Mouse (Mus musculus) v-Abl transformed pro-B cells (cell line): ENCODE measurements around the gene Rbpj.
"Not testable (repeated sequence)": the region's sequence is repeated elsewhere in the genome, so short reads cannot be mapped to it uniquely, and the experiment has no call there.

Experiments
- in situ Hi-C, 2 experiments: fragments of 400-800 bp; cut with MboI; formaldehyde crosslinking; loops; one replicate each; pipeline ENCODE4 v1.15.1; 2025; ENCODE audit not compliant: unreplicated experiment in 2 of 2

Rbpj gene

DNA sequence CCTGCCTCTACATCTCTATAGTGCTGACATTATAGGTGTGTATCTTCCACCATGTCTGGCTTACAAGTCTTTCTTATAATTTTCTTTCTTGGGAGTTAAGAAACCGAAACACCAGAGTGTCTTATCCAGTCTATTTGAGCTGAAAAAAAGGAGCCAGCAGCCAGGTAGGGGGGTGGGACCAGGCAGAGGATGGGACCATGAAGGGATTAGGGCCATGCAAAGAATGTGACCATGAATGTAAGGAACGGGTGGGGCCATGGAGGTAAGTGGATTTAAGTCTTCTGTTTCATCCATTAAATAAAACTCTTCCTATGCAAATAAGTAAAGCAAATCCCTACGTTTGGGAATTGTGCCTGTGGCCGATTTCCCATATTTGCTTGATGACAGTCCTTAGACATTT lies 78.0 kb downstream of the Rbpj start:
- in situ Hi-C loops, result no loop called here

DNA sequence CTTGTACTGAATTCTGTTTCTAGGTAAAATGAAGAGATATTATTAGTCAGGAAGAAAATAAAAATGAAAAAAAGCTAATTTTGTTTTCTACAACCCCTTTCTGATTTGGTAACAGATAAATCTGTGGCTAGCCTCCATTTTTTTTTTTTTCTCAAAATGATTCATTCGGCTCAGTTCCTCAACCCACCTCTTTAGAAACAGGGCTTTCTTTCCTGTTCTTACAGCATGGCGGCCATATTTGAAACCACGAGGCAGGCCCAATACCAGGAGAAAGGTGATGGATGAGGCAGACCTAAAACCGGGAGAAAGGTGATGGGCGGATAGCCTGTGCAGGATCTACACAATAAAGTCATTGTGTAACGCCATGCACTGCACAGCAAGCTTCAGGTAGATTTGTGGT lies 80.5 kb downstream of the Rbpj start:
- in situ Hi-C loops, result no loop called here

DNA sequence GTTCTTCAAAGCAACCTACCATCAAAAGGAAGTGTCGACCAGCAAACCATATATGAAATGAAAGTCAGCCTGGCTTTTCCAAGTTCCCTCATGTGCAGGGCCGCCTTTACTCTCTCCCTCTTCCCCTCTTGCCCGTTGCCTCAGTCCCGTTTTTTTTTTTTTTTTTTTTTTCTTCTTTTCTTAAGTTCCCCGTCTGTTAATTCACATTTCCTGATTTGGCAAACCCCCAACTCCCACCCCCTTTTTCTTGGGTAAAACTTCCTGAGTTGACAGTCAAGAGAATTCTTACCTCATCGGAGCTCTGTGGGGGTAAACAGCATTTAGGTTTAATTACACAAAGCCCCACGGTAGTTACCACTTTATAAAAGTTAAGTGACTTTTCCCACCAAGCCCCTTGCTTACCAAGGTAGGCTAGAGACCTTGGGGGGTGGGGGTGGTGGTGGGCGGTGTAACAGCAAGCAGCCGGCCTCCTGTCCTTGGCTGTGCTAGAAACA lies 81.1 kb downstream of the Rbpj start:
- in situ Hi-C loops, result no loop called here

DNA sequence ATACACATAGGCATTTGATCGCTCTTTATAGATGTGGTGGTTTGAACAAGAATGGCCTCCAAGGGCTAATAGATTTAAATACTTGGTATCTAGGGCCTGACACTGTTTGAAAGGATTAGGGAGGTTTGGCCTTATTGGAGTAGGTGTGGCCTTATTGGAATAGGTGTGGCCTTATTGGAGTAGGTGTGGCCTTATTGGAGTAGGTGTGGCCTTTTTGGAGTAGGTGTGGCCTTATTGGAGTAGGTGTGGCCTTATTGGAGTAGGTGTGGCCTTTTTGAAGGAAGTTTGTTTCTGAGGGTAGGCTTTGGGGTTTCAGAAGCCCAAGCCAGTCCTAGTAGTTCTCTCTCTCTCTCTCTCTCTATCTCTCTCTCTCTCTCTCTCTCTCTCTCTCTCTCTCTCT lies 84.4 kb downstream of the Rbpj start:
- in situ Hi-C loops, result not testable (repeated sequence)

DNA sequence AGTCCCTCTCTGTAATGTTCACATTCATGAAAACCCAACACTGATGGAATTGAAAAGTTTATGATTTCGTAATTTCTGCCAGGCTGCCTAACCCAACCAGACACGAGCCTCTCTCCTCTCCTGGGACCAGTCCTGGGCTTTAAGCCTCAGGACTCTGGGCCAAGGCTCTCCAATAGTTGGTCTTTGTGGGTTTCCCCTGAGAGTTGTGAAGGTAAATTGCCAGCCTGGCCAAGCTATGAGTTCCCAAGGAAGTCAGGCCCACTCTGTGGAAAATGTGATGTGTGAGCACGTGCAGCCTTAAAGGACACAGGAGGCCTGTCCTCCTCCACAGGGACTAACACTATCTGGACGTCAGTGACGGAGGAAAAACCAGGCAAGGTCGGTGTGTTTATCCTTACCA lies 85.4 kb downstream of the Rbpj start:
- in situ Hi-C loops, result no loop called here

DNA sequence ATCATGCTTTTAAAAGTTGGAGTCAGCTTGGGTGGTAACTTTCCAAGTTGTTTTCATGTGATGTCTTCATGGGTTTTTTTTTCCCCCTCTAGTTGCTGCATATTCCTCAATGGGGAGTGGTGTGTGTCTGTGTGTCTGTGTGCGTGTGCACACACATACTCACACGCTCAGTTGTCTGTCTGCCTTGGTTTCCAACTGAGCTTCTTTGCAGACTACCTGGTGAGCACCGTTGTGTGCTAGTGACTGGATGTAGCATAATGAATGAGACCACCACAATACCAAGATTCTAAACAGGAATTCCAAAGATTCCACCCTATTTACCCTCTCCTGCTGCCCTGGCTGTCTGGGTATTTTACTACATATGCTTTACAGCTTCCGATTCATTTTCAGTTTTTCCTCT lies 86.0 kb downstream of the Rbpj start:
- in situ Hi-C loops, result no loop called here

DNA sequence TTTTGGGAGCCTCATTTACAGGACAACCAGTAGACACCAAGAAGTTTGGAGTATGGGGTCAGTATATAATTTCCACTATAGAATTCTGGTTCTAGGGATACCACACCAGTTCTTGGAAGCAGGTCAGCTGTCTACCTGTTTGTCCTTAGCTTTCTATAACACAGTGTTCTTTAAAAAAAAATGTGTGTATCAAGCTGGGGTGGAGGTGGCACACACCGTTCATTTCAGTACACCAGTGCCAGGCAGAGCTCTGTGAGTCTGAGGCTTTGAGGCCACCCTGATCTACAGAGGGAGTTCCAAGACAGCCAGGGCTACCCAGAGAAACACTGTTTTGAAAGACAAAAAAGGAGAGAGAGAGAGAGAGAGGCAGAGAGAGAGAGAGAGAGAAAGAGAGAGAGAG lies 87.3 kb downstream of the Rbpj start:
- in situ Hi-C loops, result no loop called here

DNA sequence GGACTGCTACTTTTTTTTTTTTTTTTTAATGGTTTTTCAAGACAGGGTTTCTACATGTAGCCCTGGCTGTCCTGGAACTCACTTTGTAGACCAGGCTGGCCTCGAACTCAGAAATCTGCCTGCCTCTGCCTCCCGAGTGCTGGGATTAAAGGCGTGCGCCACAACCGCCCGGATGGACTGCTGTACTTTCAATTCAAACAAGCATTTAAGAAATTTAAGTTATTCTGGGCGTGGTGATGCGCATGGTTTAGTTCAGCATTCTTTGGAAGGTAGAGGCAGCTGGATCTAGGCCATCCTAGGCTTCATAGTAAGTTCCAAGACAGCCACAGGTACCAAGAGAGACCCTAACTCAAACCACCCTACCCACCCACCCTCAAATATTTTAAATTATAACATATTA lies 88.2 kb downstream of the Rbpj start:
- in situ Hi-C loops, result no loop called here

DNA sequence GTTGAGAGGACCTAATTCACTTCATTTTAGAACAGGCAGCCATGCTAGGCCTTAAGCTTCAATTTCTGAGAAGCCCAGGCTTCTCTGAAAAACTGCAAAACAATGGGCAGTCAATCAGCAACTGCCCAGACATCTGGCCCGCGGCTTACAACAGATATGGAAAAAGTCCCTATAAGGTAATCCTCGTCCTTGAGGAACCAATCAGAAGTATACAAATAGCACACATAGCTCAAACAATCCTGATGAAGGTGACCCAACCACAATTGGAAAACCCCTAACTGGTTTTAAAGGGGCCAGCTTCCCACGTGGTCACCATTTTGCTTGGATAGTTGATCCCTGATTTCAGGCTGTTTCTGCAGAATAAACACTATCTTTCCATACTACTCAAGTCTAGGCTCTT lies 89.0 kb downstream of the Rbpj start:
- in situ Hi-C loops, result no loop called here

DNA sequence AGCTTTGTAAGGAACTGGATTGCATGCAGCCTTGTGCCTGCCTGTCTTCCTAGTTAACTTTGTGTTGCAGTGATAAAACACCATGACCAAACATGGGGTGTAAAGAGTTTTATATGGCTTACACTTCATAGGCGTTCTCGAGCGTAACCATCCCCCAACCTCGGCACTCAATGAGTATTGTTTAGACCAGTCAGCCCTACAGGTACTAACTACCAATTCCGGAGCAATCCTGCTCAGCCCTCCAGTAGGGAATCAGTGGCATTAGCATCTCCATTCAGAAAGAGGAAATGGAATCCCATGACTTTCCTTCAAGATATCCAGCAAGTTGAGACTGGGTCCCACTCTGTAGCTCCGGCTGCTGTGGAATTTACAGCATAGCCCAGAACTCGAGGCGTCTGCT lies 89.5 kb downstream of the Rbpj start:
- in situ Hi-C loops, result no loop called here

DNA sequence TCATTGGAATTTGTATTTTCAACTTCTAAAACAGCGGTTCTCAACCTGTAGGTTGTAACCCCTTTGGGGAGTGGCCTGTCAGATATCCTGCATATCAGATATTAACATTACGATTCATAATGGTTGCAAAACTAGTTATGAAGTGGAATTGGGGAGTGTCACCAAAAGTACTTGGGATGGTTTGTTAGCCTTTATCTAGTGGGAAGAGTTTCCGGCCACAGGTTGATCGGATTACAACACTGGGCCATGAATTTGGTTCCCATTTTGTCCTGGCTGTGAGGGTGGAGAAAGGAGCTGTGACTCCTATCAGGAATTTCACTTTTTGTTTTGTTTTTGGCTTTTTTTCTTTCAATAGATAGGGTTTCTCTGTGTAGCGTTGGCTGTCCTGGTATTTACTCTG lies 90.0 kb downstream of the Rbpj start:
- in situ Hi-C loops, result no loop called here

DNA sequence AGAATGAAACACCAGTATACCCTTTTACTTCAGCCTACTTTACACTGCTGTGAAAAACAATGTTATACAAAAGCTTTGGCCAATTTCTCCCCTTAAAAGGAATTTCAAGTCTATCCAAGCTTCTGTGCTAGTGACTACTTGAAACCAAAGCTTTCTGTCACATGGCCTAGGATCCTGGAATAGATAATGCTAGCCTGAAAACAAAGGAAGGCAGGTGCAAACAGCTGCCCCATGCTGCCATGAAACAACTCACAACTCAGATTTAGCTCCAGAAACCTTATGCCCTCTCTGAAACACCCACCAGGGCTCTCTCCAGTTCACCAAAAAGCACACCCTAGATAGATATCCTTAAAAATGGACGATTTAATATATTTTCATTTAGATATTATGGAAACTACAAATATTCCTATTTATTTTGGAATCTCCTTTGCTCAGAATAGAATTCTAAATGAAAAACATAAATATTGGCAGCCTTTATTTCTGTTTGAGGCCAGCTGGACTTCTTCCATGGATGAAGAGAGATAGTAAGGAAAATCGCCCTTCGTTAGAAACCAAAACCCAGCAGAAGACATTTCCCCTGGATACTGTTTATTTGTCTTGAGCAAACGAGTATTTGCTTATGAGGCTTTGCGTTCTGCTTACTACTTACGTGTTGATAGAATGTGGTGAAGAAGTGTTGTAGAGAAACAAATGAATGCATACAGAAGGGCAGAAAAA lies 91.8 kb downstream of the Rbpj start:
- in situ Hi-C loops, result no loop called here

DNA sequence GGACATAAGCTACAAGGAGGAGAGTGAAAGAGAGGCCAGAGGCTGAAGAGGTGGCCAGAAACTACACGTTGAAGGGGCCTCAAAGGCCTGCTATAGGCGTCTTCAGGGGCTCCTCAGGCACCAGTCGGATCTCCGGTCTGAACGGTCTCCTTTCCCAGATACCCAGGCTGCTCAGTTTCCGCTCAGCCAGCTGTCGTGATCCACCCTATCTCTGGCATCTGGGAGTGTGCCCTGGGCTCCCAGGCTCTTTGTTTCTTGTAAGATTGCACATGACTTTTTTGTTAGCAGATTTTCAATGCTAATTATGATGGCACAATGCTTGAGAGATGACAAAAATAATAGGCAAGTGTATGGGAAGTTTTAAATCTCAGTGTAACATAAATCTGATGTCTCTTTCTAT lies 95.2 kb downstream of the Rbpj start:
- in situ Hi-C loops, result no loop called here

DNA sequence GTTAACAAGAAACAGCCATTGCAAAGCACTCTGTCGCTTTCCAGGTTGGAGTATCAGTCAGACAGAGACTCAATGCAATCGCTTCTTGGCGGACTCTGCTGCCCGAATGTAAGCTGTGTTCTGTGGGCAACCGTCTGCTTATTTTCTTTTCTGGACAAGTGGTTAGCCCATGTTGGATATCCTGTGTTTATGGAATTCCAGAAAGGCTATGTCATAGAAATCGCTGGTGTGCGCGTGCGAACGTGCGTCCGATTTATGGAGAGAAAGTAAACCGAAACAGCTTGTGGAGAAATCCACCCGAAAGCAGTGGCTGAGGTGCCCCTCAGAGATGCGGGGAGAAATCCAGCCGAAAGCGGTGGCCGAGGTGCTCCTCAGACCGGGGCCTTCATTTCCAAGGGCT lies 98.4 kb downstream of the Rbpj start:
- in situ Hi-C loops, result no loop called here

DNA sequence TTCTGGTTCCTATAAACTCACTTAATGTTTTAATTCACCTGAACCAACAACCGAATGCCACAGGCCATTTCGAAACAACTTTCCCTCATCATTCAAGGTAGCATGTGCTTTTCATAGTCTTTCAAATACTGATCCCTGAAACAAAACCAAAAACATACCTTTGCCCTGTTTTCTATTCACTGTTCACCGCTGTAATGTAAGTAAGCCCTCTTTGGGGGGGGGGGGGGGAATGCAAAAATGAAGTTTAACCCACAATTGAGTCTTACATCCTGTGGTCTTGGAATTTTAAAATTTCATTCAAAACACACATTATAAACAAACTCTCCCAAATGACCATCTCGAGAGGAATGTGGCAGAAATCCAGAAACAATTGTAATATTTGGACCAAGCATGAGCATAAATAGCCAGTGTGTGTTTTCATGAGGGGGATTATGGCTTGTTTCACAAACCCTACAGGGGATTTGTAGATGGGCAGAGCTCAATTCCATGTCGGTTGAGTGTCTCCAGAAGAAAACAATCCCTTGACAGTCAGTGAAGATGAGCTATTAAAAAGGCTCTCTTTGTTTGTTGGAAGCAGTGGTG lies 99.4 kb downstream of the Rbpj start:
- in situ Hi-C loops, result no loop called here

DNA sequence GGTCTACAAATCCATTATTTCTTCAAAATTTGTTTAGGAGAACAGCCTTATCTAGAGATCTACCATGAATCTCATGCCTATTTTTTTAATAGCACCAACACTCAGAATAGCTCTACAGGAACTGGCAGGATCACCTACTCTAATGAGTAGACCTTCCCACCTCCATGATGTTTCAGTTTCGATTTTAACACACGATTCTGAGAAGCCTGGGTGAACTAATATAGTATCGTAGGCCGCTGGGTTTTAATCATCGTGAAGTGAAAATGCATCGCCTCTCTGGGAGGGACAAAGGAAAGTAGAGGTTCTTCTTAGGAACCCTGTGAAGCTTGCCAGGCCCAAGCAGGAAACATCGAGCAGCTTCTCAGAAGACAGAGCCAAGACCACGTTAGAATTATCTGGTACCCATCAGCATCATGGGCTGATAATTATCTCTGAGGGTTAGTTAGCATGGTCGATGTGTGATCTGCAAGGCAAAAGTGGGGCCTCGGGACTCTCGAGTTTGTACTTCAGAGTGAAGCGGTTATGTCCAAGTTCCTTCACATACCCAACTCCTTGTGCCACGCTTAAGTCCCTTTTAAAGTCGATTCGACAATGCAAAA lies 100.6 kb downstream of the Rbpj start:
- in situ Hi-C loops, result no loop called here

DNA sequence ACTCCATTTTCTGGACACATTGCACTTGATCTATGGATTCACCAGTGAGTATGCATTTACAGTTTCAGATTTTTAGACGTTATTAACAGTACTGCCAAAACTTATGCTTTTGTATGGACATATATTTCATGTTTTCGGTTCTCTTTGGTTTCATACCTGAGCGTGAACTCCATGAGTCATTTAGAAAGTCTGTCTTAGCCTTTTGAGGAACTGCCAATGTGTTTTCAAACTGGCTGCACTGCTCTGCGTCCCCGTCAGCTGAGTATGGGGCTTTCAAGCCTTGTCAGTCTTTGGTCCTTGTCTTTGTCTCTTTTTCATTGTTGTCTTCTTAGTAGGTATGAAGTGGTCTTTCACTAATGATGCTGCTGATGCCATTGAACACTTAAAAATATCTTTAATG lies 106.5 kb downstream of the Rbpj start:
- in situ Hi-C loops, result no loop called here

DNA sequence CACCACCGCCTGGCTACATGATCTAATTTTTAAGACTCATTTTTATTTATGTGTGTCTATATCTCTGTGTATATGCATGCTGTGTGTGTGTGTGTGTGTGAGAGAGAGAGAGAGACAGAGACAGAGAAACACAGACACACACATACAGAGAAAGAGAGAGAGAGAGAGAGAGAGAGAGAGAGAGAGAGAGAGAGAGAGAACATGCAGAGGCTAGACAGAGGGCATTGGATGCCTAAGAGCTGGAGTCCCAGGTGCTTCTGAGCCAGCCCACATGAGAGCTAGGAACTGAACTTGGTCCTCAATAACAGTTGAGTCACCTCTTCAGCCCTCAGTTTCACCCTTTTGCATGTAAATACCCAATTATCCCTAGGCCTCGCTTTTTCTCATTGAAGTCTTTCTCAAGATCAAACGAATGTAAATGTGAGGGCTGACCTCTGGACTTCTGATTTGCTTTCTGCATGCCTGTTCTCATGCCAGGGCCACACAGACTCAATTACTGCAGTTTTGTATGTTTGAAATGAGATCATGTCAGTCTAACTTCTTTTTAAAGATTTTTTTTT lies 109.0 kb downstream of the Rbpj start:
- in situ Hi-C loops, result loop anchor here (25.0 kb wide), 2 partner anchors 1388 to 1463 kb away; partner anchors contain the start of gene Dhx15 (in 1 of the 2)

DNA sequence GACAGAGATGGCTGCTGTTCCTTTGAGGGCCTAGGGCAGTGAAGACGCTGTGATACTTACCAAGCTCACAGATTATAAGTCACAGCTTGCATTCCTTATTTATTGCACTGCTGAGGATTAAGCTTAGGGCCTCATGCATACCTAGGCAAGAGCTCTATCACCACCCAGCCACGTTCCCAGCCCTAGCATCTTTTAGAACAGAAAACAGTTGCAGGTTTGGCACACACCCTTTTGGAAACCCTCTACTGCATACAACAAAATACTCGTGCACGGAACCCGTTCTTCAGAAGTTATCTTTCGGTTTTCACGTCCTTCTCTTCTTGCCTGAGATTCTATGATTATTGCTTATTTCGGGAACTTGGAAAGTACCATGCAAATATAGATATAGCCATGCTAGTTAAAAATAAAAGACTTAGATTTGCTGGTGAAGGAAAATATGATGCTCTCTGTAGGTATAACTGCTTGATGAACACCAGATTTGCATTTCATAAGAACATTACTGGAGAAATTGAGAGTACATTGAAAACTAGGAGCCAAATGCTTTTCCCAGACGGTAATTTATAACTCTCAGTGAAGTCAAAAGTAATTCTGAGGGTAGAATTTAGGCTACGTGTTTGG lies 111.4 kb downstream of the Rbpj start:
- in situ Hi-C loops, result loop anchor here (25.0 kb wide), 2 partner anchors 1390 to 1465 kb away; partner anchors contain the start of gene Dhx15 (in 1 of the 2)

DNA sequence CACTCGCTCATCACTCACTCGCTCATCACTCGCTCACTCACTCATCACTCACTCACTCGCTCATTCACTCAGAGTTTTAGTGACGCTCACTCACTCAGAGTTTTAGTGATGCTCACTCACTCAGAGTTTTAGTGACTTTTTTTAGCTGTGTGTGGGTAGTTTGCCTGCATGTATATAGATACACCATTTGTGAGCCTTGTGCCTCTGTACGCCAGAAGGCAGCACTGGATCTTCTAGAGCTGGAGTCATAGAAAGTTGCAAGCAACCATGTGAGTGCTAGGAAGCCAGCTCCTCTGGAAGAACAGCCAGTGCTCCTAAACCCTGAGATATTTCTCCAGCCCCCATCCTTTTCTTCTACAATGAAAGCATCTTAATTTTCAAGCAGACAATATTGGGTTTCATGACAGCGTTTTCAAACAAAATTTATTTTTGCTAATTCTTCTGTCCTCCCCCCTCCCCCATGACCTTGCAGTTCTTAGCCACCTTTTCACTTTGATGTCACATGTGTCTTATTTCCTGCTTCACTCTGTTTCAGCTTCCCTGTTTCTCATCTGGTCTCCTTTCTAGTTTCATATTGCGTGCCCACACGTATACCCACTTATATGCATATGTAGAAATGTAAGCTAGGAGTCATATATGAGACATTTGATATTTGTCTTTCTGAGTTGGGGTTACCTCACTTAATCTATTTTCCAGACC lies 118.3 kb downstream of the Rbpj start:
- in situ Hi-C loops, result loop anchor here (25.0 kb wide), 2 partner anchors 1397 to 1472 kb away; partner anchors contain the start of gene Dhx15 (in 1 of the 2)
